Mouse (Mus musculus): ENCODE measurements around the gene Pdf. TPM values are rescaled to one million over a fixed set of nuclear protein-coding genes. Genes with fewer than 3 reads are reported as not detected.
"Not testable (repeated sequence)": the region's sequence is repeated elsewhere in the genome, so short reads cannot be mapped to it uniquely, and the experiment has no call there.

Gene Pdf
- polyA plus RNA-seq, 1 experiment from 2014 or later: 49.0 TPM

GRCm38 (mm10) chr8:107035641-107036040 is 12.8 kb downstream of the Pdf start:
- no peak overlapping the region for H3K27ac ChIP-seq (ENCODE audit: poor library complexity, severe bottlenecking)
- H3K36me3 ChIP-seq: peaks cover 27% of the 10 kb centered on the region
- H3K27me3 ChIP-seq (replicated peaks): no peaks in the 10 kb centered on the region
- no peak overlapping the region for H3K9ac ChIP-seq
- no peaks in the 10 kb centered on the region for H3K9me3 ChIP-seq (replicated peaks)
- H3K4me2 ChIP-seq: no peak overlapping the region
- ATAC-seq (ENCODE audit: insufficient number of reproducible peaks, low FRiP score): no peak
- peaks cover 18% of the 10 kb centered on the region for H3K4me1 ChIP-seq (replicated peaks)
- 90% methylated on average over 3 of the region's 3 CpGs for WGBS
- H3K4me3 ChIP-seq: no peak overlapping the region

GRCm38 (mm10) chr8:107033609-107034008 is 14.8 kb downstream of the Pdf start:
- H3K4me3 ChIP-seq; ATAC-seq (ENCODE audit: insufficient number of reproducible peaks, low FRiP score); H3K27me3 ChIP-seq (replicated peaks); H3K4me2 ChIP-seq; H3K36me3 ChIP-seq; H3K9ac ChIP-seq; H3K27ac ChIP-seq (ENCODE audit: poor library complexity, severe bottlenecking); H3K9me3 ChIP-seq (replicated peaks): not testable (repeated sequence)
- H3K4me1 ChIP-seq (replicated peaks): peaks cover 18% of the 10 kb centered on the region
- 98% methylated on average over 2 of the region's 2 CpGs for WGBS

GRCm38 (mm10) chr8:107031577-107032090 is 16.8 kb downstream of the Pdf start:
- no peak; the same call in 1 of the 2 replicates for ATAC-seq (ENCODE audit: insufficient number of reproducible peaks, low FRiP score)

GRCm38 (mm10) chr8:107030650-107031576 is 17.5 kb downstream of the Pdf start, which contains the start of gene Vps4a:
Vps4a (plus strand) TSS chr8:107031222.
- peak; percentile 96 for ATAC-seq (ENCODE audit: insufficient number of reproducible peaks, low FRiP score)
- peak within 1 kb of the TSS; percentile 60 for H3K27ac ChIP-seq (ENCODE audit: poor library complexity, severe bottlenecking)
- 4% methylated on average over 66 of the region's 66 CpGs for whole genome bisulfite sequencing
- no peaks in the 10 kb centered on the region; the same call in 1 of the 2 replicates for H3K36me3 ChIP-seq
- H3K4me1 ChIP-seq (replicated peaks): peaks cover 18% of the 10 kb centered on the region
- H3K9me3 ChIP-seq (replicated peaks): no peaks in the 10 kb centered on the region
- H3K9ac ChIP-seq: peak within 1 kb of the TSS; percentile 96
- no peaks in the 10 kb centered on the region for H3K27me3 ChIP-seq (replicated peaks)
- H3K4me2 ChIP-seq: peak within 1 kb of the TSS; percentile 85
- H3K4me3 ChIP-seq: peak within 1 kb of the TSS; percentile 94

More at GRCm38 (mm10) chr8:107031577-107032090, 16.8 kb downstream of the Pdf start:
- peaks cover 4% of the 10 kb centered on the region for H3K36me3 ChIP-seq
- no peaks in the 10 kb centered on the region for H3K9me3 ChIP-seq (replicated peaks)
- peak overlapping the region; percentile 94 for H3K4me3 ChIP-seq
- H3K4me1 ChIP-seq (replicated peaks): peaks cover 18% of the 10 kb centered on the region
- under 1% methylated on average over 40 of the region's 40 CpGs for WGBS
- H3K27me3 ChIP-seq (replicated peaks): no peaks in the 10 kb centered on the region
- peak overlapping the region; percentile 85 for H3K4me2 ChIP-seq
- H3K9ac ChIP-seq: peak overlapping the region; percentile 96
- peak overlapping the region; percentile 60 for H3K27ac ChIP-seq (ENCODE audit: poor library complexity, severe bottlenecking)

- H3K27me3 ChIP-seq (replicated peaks): no peaks in the 10 kb centered on the region
- no peak overlapping the region for H3K4me3 ChIP-seq
- H3K9ac ChIP-seq: no peak overlapping the region
- H3K36me3 ChIP-seq: no peaks in the 10 kb centered on the region; the same call in 1 of the 2 replicates
- no peak overlapping the region for H3K4me2 ChIP-seq
- no peak for ATAC-seq (ENCODE audit: insufficient number of reproducible peaks, low FRiP score)
- H3K27ac ChIP-seq (ENCODE audit: poor library complexity, severe bottlenecking): no peak overlapping the region
- WGBS: 62% methylated on average over 5 of the region's 5 CpGs
- H3K9me3 ChIP-seq (replicated peaks): no peaks in the 10 kb centered on the region
- H3K4me1 ChIP-seq (replicated peaks): peaks cover 18% of the 10 kb centered on the region
These were observed 18.4 kb downstream of the Pdf start for GRCm38 (mm10) chr8:107030058-107030457.

- WGBS: 72% methylated on average over 3 of the region's 3 CpGs
- no peak overlapping the region for H3K4me3 ChIP-seq
These were observed 19.1 kb downstream of the Pdf start for GRCm38 (mm10) chr8:107029310-107029709.

GRCm38 (mm10) chr8:107023479-107023878 is 24.9 kb downstream of the Pdf start:
- Histone ChIP-seq H3K4me2 (no peak overlapping the region), H3K9me3 (replicated peaks) (no peaks in the 10 kb centered on the region), H3K4me1 (replicated peaks) (no peaks in the 10 kb centered on the region), H3K36me3 (no peaks in the 10 kb centered on the region), H3K27me3 (replicated peaks) (no peaks in the 10 kb centered on the region), H3K9ac (no peak overlapping the region), H3K27ac (ENCODE audit: poor library complexity, severe bottlenecking) (no peak overlapping the region), H3K4me3 (no peak overlapping the region)
- WGBS: 86% methylated on average over 8 of the region's 8 CpGs
- no peak for ATAC-seq (ENCODE audit: insufficient number of reproducible peaks, low FRiP score)

More at GRCm38 (mm10) chr8:107029310-107029709, 19.1 kb downstream of the Pdf start:
- H3K9me3 ChIP-seq (replicated peaks): no peaks in the 10 kb centered on the region
- H3K27me3 ChIP-seq (replicated peaks): no peaks in the 10 kb centered on the region
- ATAC-seq (ENCODE audit: insufficient number of reproducible peaks, low FRiP score): no peak
- no peak overlapping the region for H3K27ac ChIP-seq (ENCODE audit: poor library complexity, severe bottlenecking)
- H3K4me2 ChIP-seq: no peak overlapping the region
- H3K36me3 ChIP-seq: no peaks in the 10 kb centered on the region; the same call in 1 of the 2 replicates
- H3K9ac ChIP-seq: no peak overlapping the region
- peaks cover 18% of the 10 kb centered on the region for H3K4me1 ChIP-seq (replicated peaks)

- H3K9ac ChIP-seq: no peak overlapping the region
- H3K27ac ChIP-seq (ENCODE audit: poor library complexity, severe bottlenecking): no peak overlapping the region
- H3K4me3 ChIP-seq: no peak overlapping the region
- no peak for ATAC-seq (ENCODE audit: insufficient number of reproducible peaks, low FRiP score)
- no peaks in the 10 kb centered on the region for H3K27me3 ChIP-seq (replicated peaks)
- no peaks in the 10 kb centered on the region for H3K4me1 ChIP-seq (replicated peaks)
- peaks cover 30% of the 10 kb centered on the region for H3K36me3 ChIP-seq
- 89% methylated on average over 1 of the region's 1 CpGs for WGBS
- no peak overlapping the region for H3K4me2 ChIP-seq
- no peaks in the 10 kb centered on the region for H3K9me3 ChIP-seq (replicated peaks)
These were observed 33.5 kb downstream of the Pdf start for GRCm38 (mm10) chr8:107014915-107015314.

GRCm38 (mm10) chr8:107012666-107013065 is 35.7 kb downstream of the Pdf start:
- Histone ChIP-seq H3K9me3 (replicated peaks) (no peaks in the 10 kb centered on the region), H3K4me2 (no peak overlapping the region), H3K4me3 (no peak overlapping the region), H3K9ac (no peak overlapping the region), H3K36me3 (peaks cover 42% of the 10 kb centered on the region), H3K27ac (ENCODE audit: poor library complexity, severe bottlenecking) (no peak overlapping the region), H3K27me3 (replicated peaks) (no peaks in the 10 kb centered on the region), H3K4me1 (replicated peaks) (no peaks in the 10 kb centered on the region)
- ATAC-seq (ENCODE audit: insufficient number of reproducible peaks, low FRiP score): no peak
- WGBS: 58% methylated on average over 2 of the region's 2 CpGs

GRCm38 (mm10) chr8:107007795-107008194 is 40.6 kb downstream of the Pdf start:
- Histone ChIP-seq H3K9me3 (replicated peaks) (no peaks in the 10 kb centered on the region), H3K27ac (ENCODE audit: poor library complexity, severe bottlenecking) (no peak overlapping the region)
- 73% methylated on average over 3 of the region's 3 CpGs for WGBS

GRCm38 (mm10) chr8:107002532-107002931 is 45.9 kb downstream of the Pdf start:
- 39% methylated on average over 5 of the region's 5 CpGs for WGBS

More at GRCm38 (mm10) chr8:107007795-107008194, 40.6 kb downstream of the Pdf start:
- H3K4me3 ChIP-seq: no peak overlapping the region
- peaks cover 58% of the 10 kb centered on the region for H3K36me3 ChIP-seq
- no peak overlapping the region for H3K9ac ChIP-seq
- H3K4me2 ChIP-seq: no peak overlapping the region
- H3K27me3 ChIP-seq (replicated peaks): no peaks in the 10 kb centered on the region
- peaks cover 9% of the 10 kb centered on the region; the same call in 1 of the 2 replicates for H3K4me1 ChIP-seq (replicated peaks)
- no peak for ATAC-seq (ENCODE audit: insufficient number of reproducible peaks, low FRiP score)

More at GRCm38 (mm10) chr8:107002532-107002931, 45.9 kb downstream of the Pdf start:
- H3K36me3 ChIP-seq: peaks cover 26% of the 10 kb centered on the region
- no peaks in the 10 kb centered on the region for H3K27me3 ChIP-seq (replicated peaks)
- no peak overlapping the region for H3K4me3 ChIP-seq
- H3K9ac ChIP-seq: no peak overlapping the region
- H3K9me3 ChIP-seq (replicated peaks): no peaks in the 10 kb centered on the region
- H3K4me2 ChIP-seq: no peak overlapping the region
- no peak for ATAC-seq (ENCODE audit: insufficient number of reproducible peaks, low FRiP score)
- H3K27ac ChIP-seq (ENCODE audit: poor library complexity, severe bottlenecking): no peak overlapping the region
- H3K4me1 ChIP-seq (replicated peaks): peaks cover 9% of the 10 kb centered on the region; the same call in 1 of the 2 replicates

Data from heart, embryonic 12.5 days (tissue).